Mouse (Mus musculus) CH12.LX (cell line): ENCODE results near the gene Nkain1.

Source experiments
- CHD2 ChIP-seq: IDR thresholded peaks from 2 replicates; pipeline ENCODE4 v1.6.1; 2011; ENCODE audit warnings: low read length, improper control_type of control experiment
- CTCF ChIP-seq, 2 experiments: IDR thresholded peaks in 1 of 2; conservative IDR thresholded peaks in 1 of 2; 2 replicates each; pipeline ENCODE4 v1.5.1; 2011 to 2012; ENCODE audit warnings: low read depth in 2 of 2, low read length in 2 of 2, improper control_type of control experiment in 1 of 2, inconsistent platforms in 1 of 2, mild to moderate bottlenecking in 1 of 2, moderate library complexity in 1 of 2

GRCm38 (mm10) chr4:130544392-130544791 lies 29.6 kb downstream of the Nkain1 start:
- TF ChIP-seq CHD2 (no peak), CTCF (conservative IDR thresholded peaks at IDR 0.05 in 1 of 2, IDR thresholded peaks at IDR 0.05 in 1 of 2; ENCODE audit: low read depth in 2 of 2, low read length in 2 of 2) (no peak)
